Mouse (Mus musculus) erythroblast, adult 5-6 weeks (primary cell): Measurements from ENCODE around the gene Crtac1. TPM values are rescaled to one million over a fixed set of nuclear protein-coding genes. Genes with fewer than 3 reads are reported as not detected.

ENCODE experiments used
- ATAC-seq: replicated peaks from 2 replicates; pipeline ENCODE4 v1.8.0; 2016; ENCODE audit warnings: moderate number of reproducible peaks, mild to moderate bottlenecking, moderate TSS enrichment, inconsistent platforms; ENCODE audit not compliant: poor library complexity, low FRiP score, severe bottlenecking
- total RNA-seq, 2 experiments: library from RNA; stranded (forward) in 1 of 2; stranded (reverse) in 1 of 2; fragments of 150-400 nt in 1 of 2; fragments of 200-764, 138-1000 nt in 1 of 2; gene quantifications; 2 replicates each; pipeline versions ENCODE4 v1.2.3 to v1.2.4; 2015 to 2017; ENCODE audit warnings: low replicate concordance in 2 of 2

Crtac1 gene
- total RNA-seq, 2 experiments from 2014 or later, result not detected

GRCm38 (mm10) chr19:42341183-42341582 is 90.4 kb downstream of the Crtac1 start:
- no peak for ATAC-seq

- no peak for ATAC-seq
Observed at GRCm38 (mm10) chr19:42332081-42332736, 99.4 kb downstream of the Crtac1 start.

- no peak for ATAC-seq
Observed at GRCm38 (mm10) chr19:42331446-42331845, 100.1 kb downstream of the Crtac1 start.

- ATAC-seq, result no peak
Observed at GRCm38 (mm10) chr19:42328160-42328559, 103.4 kb downstream of the Crtac1 start.

- ATAC-seq, result no peak
Observed at GRCm38 (mm10) chr19:42325894-42326293, 105.7 kb downstream of the Crtac1 start.

- no peak for ATAC-seq
Observed at GRCm38 (mm10) chr19:42322357-42323090, 109.1 kb downstream of the Crtac1 start.

- ATAC-seq, result no peak
Observed at GRCm38 (mm10) chr19:42321936-42322335, 109.6 kb downstream of the Crtac1 start.

- no peak for ATAC-seq
Observed at GRCm38 (mm10) chr19:42317648-42318425, 113.7 kb downstream of the Crtac1 start.

- ATAC-seq, result no peak
Observed at GRCm38 (mm10) chr19:42316998-42317397, 114.6 kb downstream of the Crtac1 start.

- ATAC-seq, result no peak
Observed at GRCm38 (mm10) chr19:42316525-42316924, 115.1 kb downstream of the Crtac1 start.

- ATAC-seq, result peak; percentile 62; the same call in 1 of the 2 replicates
Observed at GRCm38 (mm10) chr19:42315914-42316313, 115.7 kb downstream of the Crtac1 start.

GRCm38 (mm10) chr19:42315070-42315679 is 116.4 kb downstream of the Crtac1 start:
- no peak for ATAC-seq

GRCm38 (mm10) chr19:42312191-42312590 is 119.4 kb downstream of the Crtac1 start:
- no peak for ATAC-seq

GRCm38 (mm10) chr19:42311332-42311731 is 120.3 kb downstream of the Crtac1 start:
- ATAC-seq, result no peak

- no peak for ATAC-seq
Observed at GRCm38 (mm10) chr19:42308931-42309330, 122.7 kb downstream of the Crtac1 start.

- 0 out of 2 replicates have a peak, but pooled peaks have one; percentile 28 for ATAC-seq
Observed at GRCm38 (mm10) chr19:42307019-42307418, 124.6 kb downstream of the Crtac1 start.

- no peak for ATAC-seq
Observed at GRCm38 (mm10) chr19:42306202-42306601, 125.4 kb downstream of the Crtac1 start.

- no peak for ATAC-seq
Observed at GRCm38 (mm10) chr19:42305746-42306145, 125.8 kb downstream of the Crtac1 start.

- no peak for ATAC-seq
Observed at GRCm38 (mm10) chr19:42304506-42304905, 127.1 kb downstream of the Crtac1 start.

- no peak for ATAC-seq
Observed at GRCm38 (mm10) chr19:42303210-42303813, 128.3 kb downstream of the Crtac1 start.
